Mouse (Mus musculus): ENCODE results near the gene Gpr137.

The Gpr137 gene

GRCm38 (mm10) chr19:6924461-6925306 lies 17.6 kb downstream of the Gpr137 start:
- CTCF ChIA-PET: interaction anchor here (0.5 to 0.7 kb wide), 3 partner anchors 49 to 92 kb away, joined by 3 to 5 read pairs (median 5); no protein-coding TSS in a partner anchor

- CTCF ChIA-PET: interaction anchor here (0.5 to 1.6 kb wide), 2 partner anchors 11 to 103 kb away, joined by 3 to 7 read pairs; partner anchors contain the start of gene Kcnk4
Observed at GRCm38 (mm10) chr19:6922901-6923735, 19.2 kb downstream of the Gpr137 start.

DNA sequence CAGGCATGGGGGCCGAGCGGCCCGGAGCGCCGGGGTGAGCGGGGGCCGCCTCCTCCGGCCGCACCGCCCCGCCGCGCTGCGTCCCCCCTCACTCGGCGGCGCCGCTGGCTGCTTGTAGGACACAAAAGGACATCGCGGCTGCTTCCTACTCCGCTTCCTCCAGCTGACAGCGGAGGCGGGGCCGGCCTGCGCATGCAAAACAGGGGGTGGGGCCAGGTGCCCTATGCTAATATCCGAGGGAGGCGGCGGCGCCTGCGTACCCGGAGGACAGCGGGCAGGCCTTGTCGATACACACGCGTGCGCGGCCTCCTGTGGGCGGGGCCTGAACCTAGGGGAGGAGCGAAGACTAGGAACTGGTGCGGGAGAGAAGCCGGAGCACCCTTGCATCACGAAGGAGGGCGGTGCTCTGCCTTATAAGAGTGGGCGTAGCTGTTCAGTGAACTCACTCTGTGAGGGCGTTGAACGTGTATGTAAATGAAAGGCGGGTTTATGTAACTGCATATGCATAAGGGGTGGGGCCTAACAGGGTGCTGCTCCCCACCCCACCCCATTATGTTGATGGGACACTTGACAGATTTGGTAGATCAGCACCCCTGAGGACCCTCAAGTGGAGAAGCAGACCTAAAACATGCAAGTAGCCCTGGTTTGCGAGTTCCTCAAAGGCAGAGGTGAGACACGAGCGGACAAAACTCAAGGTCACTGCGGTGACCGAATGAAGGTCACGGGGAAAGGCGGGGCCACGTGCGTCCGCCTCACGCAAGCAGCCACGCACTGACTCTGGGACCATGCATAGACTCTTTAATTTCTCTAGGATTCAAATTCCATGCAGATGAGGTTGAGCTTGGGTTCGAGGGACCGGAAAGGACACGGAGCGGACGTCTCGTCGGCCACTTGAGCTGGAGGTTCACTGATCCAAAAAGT lies 20.4 kb downstream of the Gpr137 start, which contains the start of gene Esrra:
TSS of gene Esrra (minus strand) at position 167 of the 921 bp plus-strand sequence.
- CTCF ChIA-PET: interaction anchor here (1.6 kb wide), 1 partner anchor 12 kb away, joined by 7 read pairs; the partner anchor contains the start of gene Kcnk4

GRCm38 (mm10) chr19:6920741-6921636 lies 21.3 kb downstream of the Gpr137 start:
- CTCF ChIA-PET: interaction anchor here (1.6 kb wide), 1 partner anchor 13 kb away, joined by 7 read pairs; the partner anchor contains the start of gene Kcnk4

- CTCF ChIA-PET: no interaction called here
Observed at GRCm38 (mm10) chr19:6919876-6920740, 22.2 kb downstream of the Gpr137 start.

- CTCF ChIA-PET: interaction anchor here (0.6 kb wide), 1 partner anchor 55 kb away, joined by 3 read pairs; no protein-coding TSS in a partner anchor
Observed at GRCm38 (mm10) chr19:6919431-6919830, 22.8 kb downstream of the Gpr137 start.

- CTCF ChIA-PET: interaction anchor here (0.7 kb wide), 1 partner anchor 1787 kb away, joined by 6 read pairs; no protein-coding TSS in a partner anchor
Observed at GRCm38 (mm10) chr19:6918321-6918720, 24.0 kb downstream of the Gpr137 start.

DNA sequence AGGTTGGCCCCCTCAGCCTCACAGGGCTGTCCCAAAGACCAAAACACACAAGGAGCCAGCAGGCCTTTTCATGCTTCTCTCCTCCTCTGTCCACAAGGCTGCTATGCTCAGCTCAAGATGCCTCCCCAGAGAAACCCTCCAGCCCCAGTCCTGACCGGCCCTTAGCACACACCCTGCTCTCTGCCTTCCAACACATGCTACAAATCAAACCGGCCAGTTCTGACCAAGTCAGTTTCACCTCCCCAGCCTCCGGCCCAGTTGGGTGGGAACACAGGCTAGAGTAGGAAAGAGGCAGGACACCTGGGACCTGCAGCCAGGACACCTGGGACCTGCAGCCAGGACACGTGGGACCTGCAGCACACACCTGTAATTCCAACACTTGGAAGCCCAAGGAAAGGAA lies 25.8 kb downstream of the Gpr137 start:
- CTCF ChIA-PET: no interaction called here

GRCm38 (mm10) chr19:6915276-6915675 lies 27.0 kb downstream of the Gpr137 start:
- CTCF ChIA-PET: no interaction called here

GRCm38 (mm10) chr19:6914540-6914939 lies 27.7 kb downstream of the Gpr137 start:
- CTCF ChIA-PET: interaction anchor here (0.5 kb wide), 1 partner anchor 41 kb away, joined by 6 read pairs; no protein-coding TSS in a partner anchor

- CTCF ChIA-PET: no interaction called here
Observed at GRCm38 (mm10) chr19:6913991-6914390, 28.3 kb downstream of the Gpr137 start.

DNA sequence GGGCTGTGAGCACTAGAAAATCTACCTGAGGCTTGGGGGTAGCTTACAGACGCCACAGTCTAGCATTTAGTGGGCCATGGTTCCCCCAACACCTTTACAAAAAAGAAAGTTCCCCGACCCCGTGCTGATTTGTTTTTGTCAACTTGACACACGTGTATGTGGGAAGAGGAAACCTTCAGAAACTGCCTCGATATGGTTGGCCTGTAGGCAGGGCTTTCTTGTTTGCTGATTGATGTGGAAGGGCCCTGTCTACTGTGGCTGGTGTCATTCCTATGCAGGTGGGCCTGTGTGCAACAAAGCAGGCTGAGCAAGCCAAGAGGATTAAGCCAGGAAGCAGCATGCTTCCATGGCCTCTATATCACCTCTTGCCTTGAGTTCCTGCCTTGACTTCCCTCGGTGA lies 29.2 kb downstream of the Gpr137 start:
- CTCF ChIA-PET: no interaction called here

GRCm38 (mm10) chr19:6912205-6912970 lies 29.9 kb downstream of the Gpr137 start:
- CTCF ChIA-PET: no interaction called here

- CTCF ChIA-PET: no interaction called here
Observed at GRCm38 (mm10) chr19:6911101-6912074, 30.9 kb downstream of the Gpr137 start.

GRCm38 (mm10) chr19:6910306-6910705 lies 32.0 kb downstream of the Gpr137 start:
- CTCF ChIA-PET: interaction anchor here (0.5 to 0.6 kb wide), 2 partner anchors 26 to 256 kb away, joined by 3 to 4 read pairs; no protein-coding TSS in a partner anchor

GRCm38 (mm10) chr19:6909507-6910289 lies 32.6 kb downstream of the Gpr137 start, which contains the start of the genes Trmt112 and Prdx5:
Trmt112 (plus strand) TSS chr19:6909698.
Prdx5 (minus strand) TSS chr19:6910106.
- CTCF ChIA-PET: interaction anchor here (0.5 to 0.6 kb wide), 2 partner anchors 27 to 256 kb away, joined by 3 to 4 read pairs; no protein-coding TSS in a partner anchor

All from spleen, embryonic (tissue).